Mouse (Mus musculus) lung, postnatal 14 days (tissue): Measurements from ENCODE around the gene Pak1.
"Not testable (repeated sequence)": the region's sequence is repeated elsewhere in the genome, so short reads cannot be mapped to it uniquely, and the experiment has no call there.

Experiments
- DNase-seq: peaks from one replicate; pipeline ENCODE4 v3.0.0; 2021

Gene Pak1

DNA sequence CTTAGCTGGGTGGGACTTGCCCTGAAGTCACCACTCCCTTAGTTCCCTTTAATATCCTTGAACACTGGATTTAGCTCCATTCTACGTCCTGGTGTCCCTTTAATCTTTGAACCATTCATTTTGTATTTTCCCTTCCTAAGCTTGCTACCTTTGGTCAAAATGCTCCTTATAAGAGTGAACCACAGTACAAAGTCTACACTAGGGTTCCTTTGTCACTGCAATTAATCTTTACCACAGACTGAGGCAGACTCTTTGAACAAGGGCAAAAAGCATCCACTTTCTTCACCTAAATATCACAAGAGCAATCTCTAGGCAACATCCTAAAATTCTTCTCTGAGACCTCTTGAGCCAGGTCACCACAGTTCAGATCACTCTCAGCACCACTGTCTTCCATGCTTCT lies 8.1 kb upstream of the Pak1 start:
- DNase-seq = no peak

DNA sequence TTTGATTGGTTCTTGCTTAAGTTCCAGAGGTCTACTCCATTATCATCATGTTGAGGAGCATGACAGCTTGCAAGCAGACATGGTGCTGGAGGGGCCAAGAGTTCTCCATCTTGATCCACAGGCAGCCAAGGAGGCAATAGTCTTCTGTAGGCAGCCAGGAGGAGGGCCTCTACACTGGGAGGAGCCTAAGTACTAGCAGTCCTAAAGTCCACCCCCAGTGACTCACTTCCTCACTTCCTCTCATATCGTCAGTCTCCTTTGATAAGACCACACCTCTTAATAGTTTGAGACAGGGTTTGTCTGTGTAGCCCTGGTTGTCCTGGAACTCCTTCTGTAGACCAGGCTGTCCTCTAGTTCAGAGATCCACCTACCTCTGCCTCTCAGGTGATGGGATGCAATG lies 7.5 kb upstream of the Pak1 start:
- no peak for DNase-seq

GRCm38 (mm10) chr7:97781496-97781895 lies 6.8 kb upstream of the Pak1 start:
- no peak for DNase-seq

GRCm38 (mm10) chr7:97783523-97783922 lies 4.8 kb upstream of the Pak1 start:
- no peak for DNase-seq

GRCm38 (mm10) chr7:97788669-97789483 lies 535 bp downstream of the Pak1 start:
- DNase-seq = peak; percentile 13

- DNase-seq = no peak
Measured at GRCm38 (mm10) chr7:97790272-97790671, 1.9 kb downstream of the Pak1 start.

- no peak for DNase-seq
Measured at GRCm38 (mm10) chr7:97792324-97792723, 4.0 kb downstream of the Pak1 start.

DNA sequence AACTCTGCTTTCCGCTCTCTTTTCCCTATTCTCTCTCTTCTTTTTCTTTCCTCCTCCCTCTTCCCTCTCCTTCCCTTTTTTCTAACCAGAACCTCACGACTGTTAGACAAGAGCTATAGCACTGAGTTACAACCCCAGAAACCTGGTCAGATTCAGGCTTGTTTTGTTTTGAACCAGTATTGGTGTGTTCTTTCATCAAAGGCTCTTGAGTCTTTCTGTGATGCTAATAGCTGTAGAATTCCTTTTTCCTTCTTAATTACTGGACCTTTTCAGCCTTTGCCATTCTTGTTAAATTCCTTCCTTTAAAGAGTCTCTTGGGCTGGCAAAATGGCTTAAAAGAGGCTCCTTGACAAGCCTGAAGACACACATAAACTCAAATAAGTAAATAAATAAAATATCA lies 14.8 kb downstream of the Pak1 start:
- DNase-seq = no peak

GRCm38 (mm10) chr7:97804245-97805066 lies 16.1 kb downstream of the Pak1 start:
- no peak for DNase-seq

DNA sequence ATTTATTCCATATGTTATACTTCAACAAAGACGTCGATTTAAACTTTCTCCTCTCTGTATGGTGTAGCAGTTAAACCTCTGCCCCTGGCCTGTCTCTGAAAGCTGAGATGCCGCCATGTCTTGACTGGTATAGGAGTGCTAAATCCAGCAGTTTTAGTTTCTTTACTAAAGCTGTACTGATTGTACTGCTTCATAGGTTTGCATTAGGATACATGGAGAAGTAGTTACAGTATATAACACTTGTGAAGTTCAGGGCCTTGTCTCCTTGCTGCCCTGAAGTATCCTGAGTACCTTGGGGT lies 16.7 kb downstream of the Pak1 start:
- no peak for DNase-seq

DNA sequence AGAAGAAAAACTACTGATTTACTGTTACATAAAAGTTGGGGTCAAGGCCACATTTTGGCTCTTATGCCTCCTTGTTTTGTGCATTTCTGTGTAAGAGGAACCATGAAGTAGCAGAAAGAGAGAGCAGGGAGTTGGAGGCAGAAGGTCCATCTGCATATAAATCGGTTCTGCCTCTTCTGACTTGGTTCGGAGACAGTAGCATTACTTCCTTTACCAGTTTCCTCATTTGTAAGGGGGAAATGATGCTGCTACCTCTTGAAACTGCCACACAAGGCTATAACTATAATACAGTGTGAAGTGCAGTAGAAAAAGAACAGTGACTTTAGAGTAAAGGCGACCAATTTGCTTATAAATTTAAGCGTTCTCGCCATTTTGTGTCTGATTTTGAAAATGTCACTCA lies 21.0 kb downstream of the Pak1 start:
- no peak for DNase-seq

GRCm38 (mm10) chr7:97821875-97822274 lies 33.5 kb downstream of the Pak1 start:
- DNase-seq = no peak

DNA sequence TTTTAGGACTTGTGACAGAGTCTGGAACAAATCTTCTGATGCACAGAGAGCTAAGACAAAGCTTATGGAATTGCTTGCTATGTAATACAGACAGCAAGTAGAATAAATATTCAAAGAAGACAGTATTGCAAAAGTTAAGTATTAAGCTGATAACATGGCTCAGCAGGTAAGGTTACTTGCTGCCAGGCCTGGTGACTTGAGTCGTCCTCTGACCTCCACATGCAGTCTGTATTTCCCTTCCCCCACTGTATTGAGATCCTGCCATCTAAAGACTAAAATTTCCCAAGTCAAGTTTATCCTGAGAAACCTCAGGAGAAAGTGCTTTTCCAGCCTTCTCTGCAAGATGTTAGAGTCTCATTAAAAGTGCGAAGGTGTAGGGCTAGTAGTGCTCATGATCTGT lies 40.8 kb downstream of the Pak1 start:
- no peak for DNase-seq

DNA sequence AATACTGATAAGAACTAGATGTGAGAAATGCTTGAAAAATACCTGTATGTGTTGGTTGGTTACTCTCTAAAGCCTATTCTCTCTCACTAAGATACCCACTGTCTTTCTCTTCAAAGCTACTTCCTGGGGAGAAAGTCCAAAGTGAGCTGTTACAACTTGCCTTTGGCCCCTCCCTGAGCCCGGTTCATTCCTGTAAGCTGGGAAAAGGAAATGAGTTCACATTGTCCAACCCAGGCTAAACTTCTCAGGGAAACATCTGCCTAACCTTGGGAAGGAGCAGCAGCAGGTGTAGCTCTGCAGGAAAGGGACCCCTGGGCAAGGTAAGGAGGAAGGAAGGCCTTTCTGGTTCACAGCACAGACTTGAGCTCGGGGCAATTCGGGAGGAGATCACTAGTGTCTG lies 42.4 kb downstream of the Pak1 start:
- DNase-seq = no peak

DNA sequence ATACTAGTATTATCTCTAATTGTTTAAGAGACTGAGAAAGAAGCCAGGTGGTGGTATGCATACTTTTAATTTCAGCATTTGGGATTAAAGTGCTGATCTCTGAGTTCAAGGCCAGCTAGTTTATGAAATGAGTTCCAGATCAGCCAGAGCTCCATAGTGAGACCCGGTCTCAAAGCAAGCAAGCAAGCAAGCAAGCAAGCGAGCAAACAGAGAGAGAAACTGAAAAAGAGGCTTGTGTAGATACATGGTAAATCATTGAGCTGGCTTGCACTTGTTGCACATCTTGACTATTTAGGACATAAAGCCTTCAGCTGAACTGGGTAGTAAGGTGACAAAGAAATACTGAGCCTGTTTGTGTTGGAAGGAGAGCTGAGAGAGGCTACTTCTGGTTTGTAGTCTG lies 44.6 kb downstream of the Pak1 start:
- DNase-seq = no peak

- no peak for DNase-seq
Measured at GRCm38 (mm10) chr7:97838574-97838973, 50.2 kb downstream of the Pak1 start.

GRCm38 (mm10) chr7:97841311-97841710 lies 53.0 kb downstream of the Pak1 start:
- DNase-seq = no peak

GRCm38 (mm10) chr7:97842332-97842731 lies 54.0 kb downstream of the Pak1 start:
- no peak for DNase-seq

- peak; percentile 57 for DNase-seq
Measured at GRCm38 (mm10) chr7:97842806-97843570, 54.6 kb downstream of the Pak1 start.

GRCm38 (mm10) chr7:97844419-97844818 lies 56.1 kb downstream of the Pak1 start:
- DNase-seq = no peak

- DNase-seq = no peak
Measured at GRCm38 (mm10) chr7:97845546-97845945, 57.2 kb downstream of the Pak1 start.

GRCm38 (mm10) chr7:97846539-97846938 lies 58.2 kb downstream of the Pak1 start:
- DNase-seq = no peak

DNA sequence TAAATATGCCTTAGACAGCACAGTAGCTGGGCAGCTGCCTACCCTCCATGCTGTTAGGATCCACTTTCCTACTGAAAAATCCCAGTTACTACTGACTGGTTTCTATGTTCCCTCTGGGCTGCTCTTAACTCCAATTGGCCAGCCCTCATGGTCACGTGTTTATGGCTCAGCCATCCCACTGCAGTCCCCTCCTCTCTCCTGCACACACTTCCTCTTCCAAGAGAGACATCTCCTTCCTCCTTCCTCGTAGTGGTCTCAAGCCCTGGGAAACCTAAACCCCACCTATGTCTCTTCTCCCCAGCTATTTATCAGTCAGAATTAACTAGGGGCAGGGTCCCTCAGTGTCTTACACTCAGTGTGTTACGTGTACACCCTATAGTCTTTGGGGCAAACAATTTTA lies 61.2 kb downstream of the Pak1 start:
- DNase-seq = not testable (repeated sequence)

DNA sequence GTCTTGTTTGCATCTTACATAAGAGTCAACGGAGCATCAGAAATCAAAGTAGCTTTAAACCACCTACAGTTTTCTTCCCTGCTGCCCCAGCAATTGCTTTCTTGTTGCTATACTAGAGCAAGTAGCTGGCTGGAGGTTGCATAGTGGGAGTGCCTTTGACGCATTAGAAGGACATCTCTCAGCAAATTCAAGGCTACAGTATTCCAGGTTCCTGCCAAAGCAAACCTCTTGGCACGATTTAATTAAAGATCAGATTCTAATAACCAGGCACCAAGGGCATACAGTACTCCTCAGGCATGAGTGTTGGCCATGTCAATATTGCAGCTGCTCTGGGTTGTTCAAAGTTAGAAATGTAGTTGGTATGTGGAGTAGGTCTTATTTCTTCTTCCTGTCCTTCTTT lies 62.0 kb downstream of the Pak1 start:
- DNase-seq = peak; percentile 7
